ENCODE assay signal across 8 mouse cellular contexts in genomic region chr12:105337290-105338005, GRCm38 (mm10). TPM values are rescaled to one million over a fixed set of nuclear protein-coding genes. Genes with fewer than 3 reads are reported as not detected.
DNase-seq lines count a peak whose midpoint lies in the region; ATAC-seq lines count a peak whose summit lies in the region.

No protein-coding gene starts in this region.

- no peak overlapping the region for H3K27ac ChIP-seq in kidney, embryonic 14.5 days (ENCODE audit: low read depth, low read length)
- H3K27ac ChIP-seq in hindbrain, embryonic 12.5 days: peak overlapping the region; percentile 62; the same call in 1 of the 2 replicates
- H3K27ac ChIP-seq in midbrain, embryonic 15.5 days: peak overlapping the region; percentile 84

- peak overlapping the region; percentile 100 for H3K4me2 ChIP-seq in kidney, embryonic 14.5 days (replicated peaks; ENCODE audit: low read depth, low read length)
- H3K4me2 ChIP-seq in hindbrain, embryonic 12.5 days (replicated peaks): peak overlapping the region; percentile 98
- peak overlapping the region; percentile 76 for H3K4me2 ChIP-seq in midbrain, embryonic 15.5 days

- intact Hi-C loops in left cerebral cortex, postnatal 14 days (cut with DNase I): no loop called here

- no peaks in the 10 kb centered on the region for H3K4me1 ChIP-seq in kidney, embryonic 14.5 days (ENCODE audit: control insufficient read depth, insufficient read depth, low read length)
- H3K4me1 ChIP-seq in hindbrain, embryonic 12.5 days: peaks cover 24% of the 10 kb centered on the region; the same call in 1 of the 2 replicates
- peaks cover 34% of the 10 kb centered on the region for H3K4me1 ChIP-seq in midbrain, embryonic 15.5 days

- whole genome bisulfite sequencing in kidney, embryonic 14.5 days: 4% methylated on average over 29 of the region's 31 CpGs
- 3% methylated on average over 31 of the region's 31 CpGs for WGBS in hindbrain, embryonic 12.5 days
- 3% methylated on average over 31 of the region's 31 CpGs for WGBS in midbrain, embryonic 15.5 days

- no peaks in the 10 kb centered on the region for H3K36me3 ChIP-seq in kidney, embryonic 14.5 days (ENCODE audit: control insufficient read depth, insufficient read depth, low read length)
- no peaks in the 10 kb centered on the region for H3K36me3 ChIP-seq in hindbrain, embryonic 12.5 days
- no peaks in the 10 kb centered on the region for H3K36me3 ChIP-seq in midbrain, embryonic 15.5 days (replicated peaks)

- H3K4me3 ChIP-seq in kidney, embryonic 14.5 days (ENCODE audit: low read length): peak overlapping the region; percentile 59
- peak overlapping the region; percentile 68 for H3K4me3 ChIP-seq in hindbrain, embryonic 12.5 days
- peak overlapping the region; percentile 68 for H3K4me3 ChIP-seq in midbrain, embryonic 15.5 days

- DNase-seq in kidney, adult 8-10 months: no peak
- peak; percentile 74 to 75 for DNase-seq in cerebellum, postnatal 25 days
- DNase-seq in retina, postnatal 1 day: no peak
- no peak for DNase-seq in left cerebral cortex, postnatal 14 days (ENCODE audit: low spot score in 2 of 2)
- DNase-seq in adrenal gland, postnatal 4 days (ENCODE audit: low spot score in 2 of 2): no peak

- no peak for ATAC-seq in kidney, embryonic 14.5 days (ENCODE audit: low FRiP score, low TSS enrichment)
- ATAC-seq in hindbrain, embryonic 12.5 days (ENCODE audit: low FRiP score): peak; percentile 27; the same call in 1 of the 2 replicates
- ATAC-seq in midbrain, embryonic 15.5 days (replicated peaks): peak; percentile 19; the same call in 1 of the 2 replicates

- H3K27me3 ChIP-seq in kidney, embryonic 14.5 days (ENCODE audit: control insufficient read depth, insufficient read depth, low read length): peaks cover 31% of the 10 kb centered on the region
- peaks cover 37% of the 10 kb centered on the region for H3K27me3 ChIP-seq in hindbrain, embryonic 12.5 days
- no peaks in the 10 kb centered on the region for H3K27me3 ChIP-seq in midbrain, embryonic 15.5 days (replicated peaks)

- H3K9ac ChIP-seq in kidney, embryonic 14.5 days (ENCODE audit: low read depth, low read length): peak overlapping the region; percentile 55
- peak overlapping the region; percentile 61 for H3K9ac ChIP-seq in hindbrain, embryonic 12.5 days
- peak overlapping the region; percentile 76 for H3K9ac ChIP-seq in midbrain, embryonic 15.5 days

- no peaks in the 10 kb centered on the region for H3K9me3 ChIP-seq in kidney, embryonic 14.5 days (ENCODE audit: control insufficient read depth, low read length)
- H3K9me3 ChIP-seq in hindbrain, embryonic 12.5 days (replicated peaks): no peaks in the 10 kb centered on the region
- no peaks in the 10 kb centered on the region for H3K9me3 ChIP-seq in midbrain, embryonic 15.5 days

RNA-seq across cellular contexts. Expression of gene Tunar, which starts 3.8 kb away (rescaled TPM):
- 0.09 and 0.10 TPM in 2 replicates for polyA plus RNA-seq in kidney, embryonic 14.5 days (2014; fragmentation: Nextera tagmentation; extraction: Ambion mirVana)
- polyA plus RNA-seq in hindbrain, embryonic 12.5 days (2016; fragmentation: Nextera tagmentation; extraction: Ambion mirVana): 3.1 and 3.9 TPM in 2 replicates
- 17.8 and 18.6 TPM in 2 replicates for polyA plus RNA-seq in midbrain, embryonic 15.5 days (2015; fragmentation: Nextera tagmentation; extraction: Ambion mirVana)
- 10 to 100 TPM; 11.8 to 15.6 TPM for total RNA-seq in left cerebral cortex, postnatal 14 days (2021)
- under 1 TPM; 0.48 to 0.59 TPM for total RNA-seq in adrenal gland, postnatal 4 days (2021)

Comparison
In these comparisons a context has a peak if more than half of its experiments do, and no peak if none do; other contexts are left out.
1. DNase-seq: peak in cerebellum, postnatal 25 days (2 of 2); none in kidney, adult 8-10 months (0 of 2), retina, postnatal 1 day (single experiment), left cerebral cortex, postnatal 14 days (0 of 2) and adrenal gland, postnatal 4 days (0 of 2).
2. Peak in every context shown above with its lines, with median percentiles within 50 percentile points of each other: H3K4me2 ChIP-seq, H3K4me3 ChIP-seq and H3K9ac ChIP-seq.